Mouse (Mus musculus): ENCODE data around the gene Gm20388. TPM values are rescaled to one million over a fixed set of nuclear protein-coding genes. Genes with fewer than 3 reads are reported as not detected.

Gm20388 gene
- total RNA-seq, 2 experiments from 2014 or later = 18.6 TPM; not detected in 1

- DNase-seq (ENCODE audit: low spot score in 2 of 2) = no peak
- intact Hi-C loops (cut with DNase I) = no loop called here
Measured at GRCm38 (mm10) chr8:123684806-123685205, 3774.2 kb downstream of the Gm20388 start.

GRCm38 (mm10) chr8:123685477-123685876 lies 3774.8 kb downstream of the Gm20388 start:
- DNase-seq (ENCODE audit: low spot score in 2 of 2) = no peak
- intact Hi-C loops (cut with DNase I) = no loop called here

GRCm38 (mm10) chr8:123687826-123688225 lies 3777.2 kb downstream of the Gm20388 start:
- intact Hi-C loops (cut with DNase I) = no loop called here
- DNase-seq (ENCODE audit: low spot score in 2 of 2) = no peak

GRCm38 (mm10) chr8:123692165-123692962 lies 3781.7 kb downstream of the Gm20388 start:
- intact Hi-C loops (cut with DNase I) = no loop called here
- DNase-seq (ENCODE audit: low spot score in 2 of 2) = peak in 1 of 2 experiments; percentile 41

GRCm38 (mm10) chr8:123696167-123696566 lies 3785.5 kb downstream of the Gm20388 start:
- DNase-seq (ENCODE audit: low spot score in 2 of 2) = no peak
- intact Hi-C loops (cut with DNase I) = no loop called here

GRCm38 (mm10) chr8:123697329-123697728 lies 3786.7 kb downstream of the Gm20388 start:
- DNase-seq (ENCODE audit: low spot score in 2 of 2) = no peak
- intact Hi-C loops (cut with DNase I) = no loop called here

GRCm38 (mm10) chr8:123700399-123701070 lies 3789.9 kb downstream of the Gm20388 start:
- DNase-seq (ENCODE audit: low spot score in 2 of 2) = no peak
- intact Hi-C loops (cut with DNase I) = no loop called here

GRCm38 (mm10) chr8:123701952-123702587 lies 3791.4 kb downstream of the Gm20388 start:
- DNase-seq (ENCODE audit: low spot score in 2 of 2) = peak in 1 of 2 experiments; percentile 46
- intact Hi-C loops (cut with DNase I) = no loop called here

GRCm38 (mm10) chr8:123705376-123705775 lies 3794.7 kb downstream of the Gm20388 start:
- no peak for DNase-seq (ENCODE audit: low spot score in 2 of 2)
- intact Hi-C loops (cut with DNase I) = loop anchor here (5.0 kb wide), 1 partner anchor 62 kb away; no protein-coding TSS in a partner anchor

- peak; percentile 39 to 84 for DNase-seq (ENCODE audit: low spot score in 2 of 2)
- intact Hi-C loops (cut with DNase I) = loop anchor here (5.0 kb wide), 1 partner anchor 60 kb away; no protein-coding TSS in a partner anchor
Measured at GRCm38 (mm10) chr8:123707137-123707536, 3796.5 kb downstream of the Gm20388 start.

GRCm38 (mm10) chr8:123708729-123709128 lies 3798.1 kb downstream of the Gm20388 start:
- intact Hi-C loops (cut with DNase I) = loop anchor here (5.0 kb wide), 1 partner anchor 59 kb away; no protein-coding TSS in a partner anchor
- DNase-seq (ENCODE audit: low spot score in 2 of 2) = peak in 1 of 2 experiments; percentile 2

- intact Hi-C loops (cut with DNase I) = no loop called here
- no peak for DNase-seq (ENCODE audit: low spot score in 2 of 2)
Measured at GRCm38 (mm10) chr8:123710335-123710734, 3799.7 kb downstream of the Gm20388 start.

GRCm38 (mm10) chr8:123714451-123714850 lies 3803.8 kb downstream of the Gm20388 start:
- intact Hi-C loops (cut with DNase I) = no loop called here
- no peak for DNase-seq (ENCODE audit: low spot score in 2 of 2)

GRCm38 (mm10) chr8:123715916-123716592 lies 3805.4 kb downstream of the Gm20388 start:
- intact Hi-C loops (cut with DNase I) = no loop called here
- peak in 1 of 2 experiments; percentile 25 for DNase-seq (ENCODE audit: low spot score in 2 of 2)

- intact Hi-C loops (cut with DNase I) = no loop called here
- DNase-seq (ENCODE audit: low spot score in 2 of 2) = no peak
Measured at GRCm38 (mm10) chr8:123717104-123717503, 3806.5 kb downstream of the Gm20388 start.

GRCm38 (mm10) chr8:123717516-123718490 lies 3807.2 kb downstream of the Gm20388 start:
- intact Hi-C loops (cut with DNase I) = no loop called here
- no peak for DNase-seq (ENCODE audit: low spot score in 2 of 2)

- intact Hi-C loops (cut with DNase I) = no loop called here
Measured at GRCm38 (mm10) chr8:123718752-123719151, 3808.1 kb downstream of the Gm20388 start.

GRCm38 (mm10) chr8:123719280-123719679 lies 3808.6 kb downstream of the Gm20388 start:
- no peak for DNase-seq (ENCODE audit: low spot score in 2 of 2)
- intact Hi-C loops (cut with DNase I) = no loop called here

More at GRCm38 (mm10) chr8:123718752-123719151, 3808.1 kb downstream of the Gm20388 start:
- DNase-seq (ENCODE audit: low spot score in 2 of 2) = no peak
